Mouse (Mus musculus) MEL (cell line): ENCODE data around the gene Ccnyl1. TPM values are rescaled to one million over a fixed set of nuclear protein-coding genes. Genes with fewer than 3 reads are reported as not detected.

ENCODE experiments used
- DNase-seq: peaks from one replicate; pipeline ENCODE4 v3.0.0; 2011; ENCODE audit warnings: low read depth, low spot score
- H3K27ac ChIP-seq: 2 replicates; pipeline ENCODE4 v1.5.1; 2012; ENCODE audit warnings: low read depth, mild to moderate bottlenecking, control low read depth, low read length, moderate library complexity; ENCODE audit not compliant: control insufficient read depth
- H3K27me3 ChIP-seq, 2 experiments: fragments of 150-350 bp in 1 of 2; sonication (generic) in 1 of 2; 2 replicates each; pipeline ENCODE4 v1.6.1; 2012; ENCODE audit warnings: low read length in 2 of 2, mild to moderate bottlenecking in 2 of 2, improper control_type of control experiment in 1 of 2, moderate library complexity in 1 of 2; ENCODE audit not compliant: insufficient read depth in 2 of 2, control insufficient read depth in 1 of 2
- H3K36me3 ChIP-seq, 2 experiments: 2 replicates each; pipeline ENCODE4 v1.6.1; 2012 to 2014; ENCODE audit warnings: low read length in 2 of 2, improper control_type of control experiment in 1 of 2, inconsistent platforms in 1 of 2, mild to moderate bottlenecking in 1 of 2; ENCODE audit not compliant: insufficient read depth in 2 of 2, control insufficient read depth in 1 of 2
- H3K4me1 ChIP-seq, 2 experiments: fragments of 150-350 bp in 1 of 2; sonication (generic) in 1 of 2; 2 replicates each; pipeline ENCODE4 v1.6.1; 2012; ENCODE audit warnings: low read length in 2 of 2, improper control_type of control experiment in 1 of 2, mild to moderate bottlenecking in 1 of 2; ENCODE audit not compliant: insufficient read depth in 2 of 2, control insufficient read depth in 1 of 2
- H3K4me3 ChIP-seq, 2 experiments: fragments of 150-350 bp in 1 of 2; sonication (generic) in 1 of 2; 2 replicates each; pipeline ENCODE4 v1.5.1; 2012; ENCODE audit warnings: low read depth in 2 of 2, low read length in 2 of 2, mild to moderate bottlenecking in 2 of 2, moderate library complexity in 2 of 2, control low read depth in 1 of 2, improper control_type of control experiment in 1 of 2; ENCODE audit not compliant: control insufficient read depth in 1 of 2, insufficient read depth in 1 of 2
- H3K79me2 ChIP-seq: 2 replicates; pipeline ENCODE4 v1.6.1; 2012; ENCODE audit warnings: mild to moderate bottlenecking, low read length, moderate library complexity; ENCODE audit not compliant: control insufficient read depth, poor library complexity, insufficient read depth
- H3K9ac ChIP-seq: 2 replicates; pipeline ENCODE4 v1.6.1; 2012; ENCODE audit warnings: low read depth, mild to moderate bottlenecking, control low read depth, low read length, moderate library complexity; ENCODE audit not compliant: control insufficient read depth, poor library complexity, severe bottlenecking
- H3K9me3 ChIP-seq: fragments of 150-350 bp; sonication (generic); replicated peaks from 2 replicates; pipeline ENCODE4 v1.6.1; 2012; ENCODE audit warnings: mild to moderate bottlenecking, low read length, improper control_type of control experiment, moderate library complexity; ENCODE audit not compliant: insufficient read depth
- BHLHE40 ChIP-seq: IDR thresholded peaks from 2 replicates; pipeline ENCODE4 v1.6.1; 2012; ENCODE audit warnings: low read depth, mild to moderate bottlenecking, inconsistent platforms, low read length, improper control_type of control experiment, borderline replicate concordance
- E2F4 ChIP-seq: IDR thresholded peaks from 2 replicates; pipeline ENCODE4 v1.6.1; 2011; ENCODE audit warnings: low read depth, low read length, improper control_type of control experiment, borderline replicate concordance
- ELF1 ChIP-seq: IDR thresholded peaks from 2 replicates; pipeline ENCODE4 v1.6.1; 2014; ENCODE audit warnings: low read depth, mild to moderate bottlenecking, inconsistent platforms, low read length, improper control_type of control experiment, moderate library complexity
- GABPA ChIP-seq: IDR thresholded peaks from 2 replicates; pipeline ENCODE4 v1.6.1; 2012; ENCODE audit warnings: low read depth, mild to moderate bottlenecking, inconsistent platforms, low read length, improper control_type of control experiment, moderate library complexity
- GATA1 ChIP-seq: IDR thresholded peaks from 2 replicates; pipeline ENCODE4 v1.6.1; 2011; ENCODE audit warnings: low read depth, low read length, improper control_type of control experiment
- JUND ChIP-seq: IDR thresholded peaks from 2 replicates; pipeline ENCODE4 v1.6.1; 2011; ENCODE audit warnings: low read depth, mild to moderate bottlenecking, improper control_type of control experiment, low read length
- KAT2A ChIP-seq: conservative IDR thresholded peaks from 2 replicates; pipeline ENCODE4 v1.6.1; 2012; ENCODE audit warnings: low read depth, low read length, improper control_type of control experiment, inconsistent platforms
- MAX ChIP-seq: IDR thresholded peaks from 2 replicates; pipeline ENCODE4 v1.6.1; 2011; ENCODE audit warnings: low read length, improper control_type of control experiment
- MAZ ChIP-seq: IDR thresholded peaks from 2 replicates; pipeline ENCODE4 v1.6.1; 2012; ENCODE audit warnings: low read depth, mild to moderate bottlenecking, inconsistent platforms, low read length, improper control_type of control experiment
- MEF2A ChIP-seq: IDR thresholded peaks from 2 replicates; pipeline ENCODE4 v1.6.1; 2014; ENCODE audit warnings: low read depth, mild to moderate bottlenecking, inconsistent platforms, low read length, improper control_type of control experiment; ENCODE audit not compliant: poor library complexity, insufficient replicate concordance, severe bottlenecking; ENCODE audit errors: extremely low read depth
- MXI1 ChIP-seq: IDR thresholded peaks from 2 replicates; pipeline ENCODE4 v1.6.1; 2011; ENCODE audit warnings: mild to moderate bottlenecking, low read depth, low read length, improper control_type of control experiment
- MYC ChIP-seq: IDR thresholded peaks from 2 replicates; pipeline ENCODE4 v1.6.1; 2011; ENCODE audit warnings: low read depth, mild to moderate bottlenecking, low read length, improper control_type of control experiment, moderate library complexity
- NELFE ChIP-seq: IDR thresholded peaks from 2 replicates; pipeline ENCODE4 v1.6.1; 2011; ENCODE audit warnings: low read depth, low read length, improper control_type of control experiment
- NRF1 ChIP-seq: IDR thresholded peaks from 2 replicates; pipeline ENCODE4 v1.6.1; 2014; ENCODE audit warnings: low read depth, mild to moderate bottlenecking, inconsistent platforms, low read length, improper control_type of control experiment, moderate library complexity; ENCODE audit not compliant: poor library complexity, insufficient read depth, severe bottlenecking
- POLR2AphosphoS5 ChIP-seq: IDR thresholded peaks from 2 replicates; pipeline ENCODE4 v1.6.1; 2012; ENCODE audit warnings: low read depth, borderline replicate concordance, mild to moderate bottlenecking, inconsistent platforms, low read length, moderate library complexity, mixed read lengths
- RAD21 ChIP-seq: IDR thresholded peaks from 2 replicates; pipeline ENCODE4 v1.6.1; 2011; ENCODE audit warnings: mild to moderate bottlenecking, low read depth, low read length, improper control_type of control experiment
- RCOR1 ChIP-seq: IDR thresholded peaks from 2 replicates; pipeline ENCODE4 v1.6.1; 2012; ENCODE audit warnings: low read depth, mild to moderate bottlenecking, inconsistent platforms, low read length, improper control_type of control experiment
- SMC3 ChIP-seq: IDR thresholded peaks from 2 replicates; pipeline ENCODE4 v1.6.1; 2011; ENCODE audit warnings: low read depth, low read length, improper control_type of control experiment
- USF1 ChIP-seq: IDR thresholded peaks from 2 replicates; pipeline ENCODE4 v1.6.1; 2014; ENCODE audit warnings: low read depth, mild to moderate bottlenecking, inconsistent platforms, low read length, improper control_type of control experiment, moderate library complexity
- USF2 ChIP-seq, 2 experiments: IDR thresholded peaks; 2 replicates each; pipeline ENCODE4 v1.6.1; 2011 to 2012; ENCODE audit warnings: improper control_type of control experiment in 2 of 2, low read length in 2 of 2, borderline replicate concordance in 1 of 2, inconsistent platforms in 1 of 2, low read depth in 1 of 2, mild to moderate bottlenecking in 1 of 2; ENCODE audit not compliant: insufficient read depth in 1 of 2
- ZC3H11A ChIP-seq: IDR thresholded peaks from 2 replicates; pipeline ENCODE4 v1.6.1; 2012; ENCODE audit warnings: low read depth, mild to moderate bottlenecking, inconsistent platforms, low read length, improper control_type of control experiment
- ZMIZ1 ChIP-seq: IDR thresholded peaks from 2 replicates; pipeline ENCODE4 v1.6.1; 2012; ENCODE audit warnings: low read depth, mild to moderate bottlenecking, inconsistent platforms, low read length, improper control_type of control experiment, moderate library complexity
- polyA plus RNA-seq, 2 experiments: library from polyadenylated mRNA; stranded (reverse) in 1 of 2; unstranded in 1 of 2; fragments of >175 nt in 1 of 2; fragments of >200 nt in 1 of 2; gene quantifications; 2 replicates each; pipeline versions ENCODE4 v1.2.1 to v1.2.4; 2012; ENCODE audit warnings: low replicate concordance in 2 of 2, low read depth in 1 of 2; ENCODE audit not compliant: insufficient read length in 2 of 2, insufficient read depth in 1 of 2, missing spikeins in 1 of 2
- total RNA-seq: library from RNA; depleted of rRNA; stranded (reverse); fragments of 300-350 nt; gene quantifications from 2 replicates; pipeline ENCODE4 v1.2.3, GENCODE M21; 2012

Gene Ccnyl1
- total and polyA plus RNA-seq, 3 experiments, result 3.0 to 18.1 TPM; not detected in 1

DNA sequence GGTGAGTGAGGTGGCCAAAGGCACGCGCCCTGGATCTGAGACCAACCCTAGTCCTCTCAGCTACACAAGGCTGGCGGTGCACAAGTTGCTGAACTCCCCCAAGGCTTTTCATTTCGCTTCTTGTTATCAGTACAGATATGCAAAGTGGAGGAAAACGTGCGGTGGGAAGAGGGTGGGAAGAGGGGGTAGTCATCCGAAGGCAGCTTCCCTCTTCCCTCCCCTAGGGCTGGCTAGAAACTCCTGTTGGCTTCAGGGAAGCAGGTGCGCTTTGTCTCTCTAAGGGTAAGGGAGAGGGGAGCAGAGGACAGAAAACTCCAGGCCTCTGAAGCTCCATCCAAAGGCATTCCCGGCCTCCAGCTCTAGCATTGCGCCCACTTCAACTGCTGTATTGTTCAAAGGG is 41.9 kb downstream of the Ccnyl1 start:
- Histone ChIP-seq H3K79me2 (no peaks in the 10 kb centered on the region; the same call in 1 of the 2 replicates), H3K4me1 (peaks cover 11 to 28% of the 10 kb centered on the region in 2 experiments), H3K27ac (no peak overlapping the region), H3K27me3 (no peaks in the 10 kb centered on the region), H3K4me3 (no peak overlapping the region; a peak in 1 of 4 replicates), H3K36me3 (peaks cover 0 to 17% of the 10 kb centered on the region in 2 experiments; a peak in 2 of 4 replicates), H3K9ac (no peak overlapping the region), H3K9me3 (no peaks in the 10 kb centered on the region)
- peak; percentile 24 for DNase-seq
- TF ChIP-seq MAZ, result no peak
- TF ChIP-seq NELFE, result no peak
- peak; percentile 83; the same call in 1 of the 2 replicates for TF ChIP-seq BHLHE40
- TF ChIP-seq USF1, result no peak
- no peak for TF ChIP-seq GABPA
- no peak for TF ChIP-seq NRF1
- TF ChIP-seq USF2 (IDR thresholded peaks at IDR 0.05; ENCODE audit: borderline replicate concordance in 1 of 2, insufficient read depth in 1 of 2, low read depth in 1 of 2, low read length in 2 of 2), result no peak
- peak; percentile 42 for TF ChIP-seq GATA1
- no peak for TF ChIP-seq ELF1
- no peak for TF ChIP-seq RCOR1
- no peak for TF ChIP-seq KAT2A
- TF ChIP-seq MYC, result no peak
- TF ChIP-seq ZC3H11A, result no peak

GRCm38 (mm10) chr1:64732637-64733200 is 42.5 kb downstream of the Ccnyl1 start:
- Histone ChIP-seq H3K9me3 (no peaks in the 10 kb centered on the region), H3K79me2 (no peaks in the 10 kb centered on the region; the same call in 1 of the 2 replicates), H3K4me3 (no peak overlapping the region; a peak in 1 of 4 replicates), H3K9ac (0 out of 2 replicates have a peak overlapping the region, but pooled peaks have one; percentile 17), H3K4me1 (peaks cover 11 to 28% of the 10 kb centered on the region in 2 experiments), H3K27ac (peak overlapping the region; percentile 24), H3K36me3 (peaks cover 0 to 17% of the 10 kb centered on the region in 2 experiments; a peak in 2 of 4 replicates), H3K27me3 (no peaks in the 10 kb centered on the region)
- DNase-seq, result peak; percentile 40
- no peak for TF ChIP-seq USF2 (IDR thresholded peaks at IDR 0.05; ENCODE audit: borderline replicate concordance in 1 of 2, insufficient read depth in 1 of 2, low read depth in 1 of 2, low read length in 2 of 2)
- TF ChIP-seq SMC3, result no peak
- no peak for TF ChIP-seq MEF2A
- TF ChIP-seq ZMIZ1, result no peak
- no peak for TF ChIP-seq MXI1
- no peak for TF ChIP-seq NRF1
- TF ChIP-seq RAD21, result no peak
- TF ChIP-seq USF1, result no peak
- TF ChIP-seq JUND, result no peak
- TF ChIP-seq E2F4, result no peak
- TF ChIP-seq POLR2AphosphoS5, result no peak
- TF ChIP-seq ZC3H11A, result no peak
- no peak for TF ChIP-seq MAX
